Mouse (Mus musculus) Patski (cell line): ENCODE measurements around the gene Gm11032. TPM values are rescaled to one million over a fixed set of nuclear protein-coding genes. Genes with fewer than 3 reads are reported as not detected.
A peak's percentile ranks its signal among the peaks of the same experiment; 100 is the strongest.
"Not testable (repeated sequence)": the region's sequence is repeated elsewhere in the genome, so short reads cannot be mapped to it uniquely, and the experiment has no call there.

Experiments used
- ATAC-seq: fragments of 100-300 bp; one replicate; pipeline ENCODE4 v1.8.0; 2021
- CTCF ChIA-PET: fragments of 350-600 bp; sonication (Branson Sonifier 250); formaldehyde crosslinking; loops from one replicate; lab custom pipeline; 2022; ENCODE audit warnings: inconsistent platforms; lab: Charles Lee
- POLR2A ChIA-PET: fragments of 350-600 bp; sonication (Branson Sonifier 250); formaldehyde crosslinking; loops from one replicate; lab custom pipeline; 2022; ENCODE audit warnings: antibody characterized with exemption, inconsistent platforms; lab: Charles Lee
- DNase-seq: peaks from one replicate; pipeline ENCODE4 v3.0.0-alpha.2; 2011; ENCODE audit warnings: low read depth, low spot score
- H3K27me3 ChIP-seq: fragments of 371-371 bp; one replicate; pipeline ENCODE4 v1.5.1; 2021
- CTCF ChIP-seq: fragments of 100-300 bp; IDR thresholded peaks from one replicate; pipeline ENCODE4 v1.5.1; 2021
- in situ Hi-C: fragments of 300-500 bp; cut with MboI; formaldehyde crosslinking; loops from 3 replicates; pipeline ENCODE4 v1.11.1; 2018; ENCODE audit warnings: low pct_unique_long_range_greater_than_20kb, mixed read lengths
- polyA plus RNA-seq: library from polyadenylated mRNA; unstranded; gene quantifications from one replicate; pipeline ENCODE4 v1.2.3, GENCODE M21; 2021

The Gm11032 gene
- polyA plus RNA-seq, 1 experiment from 2014 or later, result not detected

DNA sequence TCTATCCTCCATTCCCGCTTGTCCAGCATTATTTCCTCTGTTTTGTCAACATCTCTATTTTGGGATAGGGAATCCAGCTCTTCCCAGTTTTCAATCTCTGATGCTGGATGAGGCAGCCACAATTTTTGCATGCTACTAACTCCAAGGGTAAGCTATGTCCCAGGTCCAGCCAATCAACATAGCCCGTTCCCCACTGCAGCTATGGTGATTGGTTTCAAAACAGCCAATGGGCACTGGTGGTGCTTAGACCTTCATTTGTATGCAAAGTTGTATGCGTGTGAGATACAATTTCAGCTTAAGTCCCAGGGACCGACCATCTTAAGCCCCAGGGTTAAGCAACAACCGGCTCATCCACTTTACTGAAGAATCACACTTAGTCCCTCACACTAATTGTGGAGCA is 3.1 kb downstream of the Gm11032 start:
- in situ Hi-C loops, result no loop called here
- no peak for TF ChIP-seq CTCF
- ATAC-seq, result no peak
- ChIA-PET POLR2A (interaction anchor here (0.6 kb wide), 1 partner anchor 262 kb away, joined by 5 read pairs; no protein-coding TSS in a partner anchor), CTCF (interaction anchor here (1.2 to 1.7 kb wide), 4 partner anchors 11 to 32 kb away, joined by 3 to 5 read pairs (median 4); no protein-coding TSS in a partner anchor)
- no peak for DNase-seq
- no peaks in the 10 kb centered on the region for H3K27me3 ChIP-seq

DNA sequence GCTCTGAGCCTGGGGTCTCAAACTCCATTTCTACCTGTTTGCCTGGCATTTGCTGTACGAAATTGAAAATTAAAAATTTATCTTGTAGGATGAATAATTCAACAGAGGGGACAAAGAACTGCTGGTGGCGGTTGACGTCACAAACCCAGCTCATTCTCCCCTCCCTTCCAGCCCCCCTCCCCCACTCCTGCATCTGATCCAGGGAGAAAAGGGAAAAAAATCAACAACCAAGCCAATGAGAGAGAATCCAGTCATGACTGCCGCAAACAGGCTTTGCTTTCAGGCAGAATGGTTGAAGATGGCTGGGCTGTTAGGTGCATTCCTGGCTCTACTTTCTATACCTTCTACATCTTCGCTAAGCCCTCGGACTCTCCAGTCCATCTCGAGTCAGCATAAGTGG is 6.1 kb downstream of the Gm11032 start:
- ChIA-PET POLR2A (interaction anchor here (0.5 kb wide), 1 partner anchor 49 kb away, joined by 3 read pairs; no protein-coding TSS in a partner anchor), CTCF (no interaction called here)
- no peaks in the 10 kb centered on the region for H3K27me3 ChIP-seq
- no peak for DNase-seq
- ATAC-seq, result no peak
- TF ChIP-seq CTCF, result no peak
- in situ Hi-C loops, result no loop called here

DNA sequence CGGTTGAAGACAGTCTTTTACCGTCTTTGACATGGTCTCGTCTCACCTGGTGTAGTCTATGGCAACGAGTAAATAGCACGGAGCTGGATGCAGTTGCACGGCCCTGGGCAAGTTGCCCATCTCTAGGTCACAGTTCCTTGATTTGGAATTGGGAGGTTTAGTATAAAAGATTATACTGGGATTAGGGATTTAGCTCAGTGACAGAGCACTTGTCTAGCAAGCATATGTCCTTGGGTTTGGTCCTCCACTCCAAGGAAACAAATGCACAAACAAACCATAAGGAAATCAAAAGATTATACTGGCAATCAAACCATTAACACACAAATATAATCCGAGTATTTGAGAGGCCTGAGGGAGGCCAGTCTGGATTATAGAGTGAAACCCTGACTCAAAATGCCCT is 7.8 kb downstream of the Gm11032 start:
- no peak for TF ChIP-seq CTCF
- no peak for DNase-seq
- no peaks in the 10 kb centered on the region for H3K27me3 ChIP-seq
- ChIA-PET POLR2A (no interaction called here), CTCF (no interaction called here)
- in situ Hi-C loops, result no loop called here
- no peak for ATAC-seq

DNA sequence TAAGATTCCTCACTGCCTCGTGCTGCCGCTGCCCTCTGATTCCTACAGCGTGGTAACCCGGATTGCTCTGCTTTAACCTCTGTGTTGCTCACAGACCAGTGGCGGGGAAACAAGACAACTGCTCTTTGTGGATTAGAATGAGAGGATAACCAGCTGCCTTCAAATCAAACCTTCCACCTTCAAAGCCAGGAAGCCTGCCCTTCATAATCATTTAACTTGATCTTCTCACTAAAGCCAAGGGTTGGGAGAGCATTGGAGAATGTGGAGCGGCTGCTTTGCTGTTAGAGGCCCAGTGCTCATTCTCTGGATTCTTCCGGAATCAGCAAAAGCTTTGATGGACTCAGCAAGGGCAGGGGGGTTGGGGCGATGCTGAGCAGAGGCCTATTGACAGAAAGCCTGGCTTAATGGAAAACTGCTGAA is 10.0 kb downstream of the Gm11032 start:
- ChIA-PET CTCF (no interaction called here), POLR2A (no interaction called here)
- DNase-seq (no peak), ATAC-seq (no peak)
- no peak for TF ChIP-seq CTCF
- H3K27me3 ChIP-seq, result no peaks in the 10 kb centered on the region
- in situ Hi-C loops, result no loop called here

DNA sequence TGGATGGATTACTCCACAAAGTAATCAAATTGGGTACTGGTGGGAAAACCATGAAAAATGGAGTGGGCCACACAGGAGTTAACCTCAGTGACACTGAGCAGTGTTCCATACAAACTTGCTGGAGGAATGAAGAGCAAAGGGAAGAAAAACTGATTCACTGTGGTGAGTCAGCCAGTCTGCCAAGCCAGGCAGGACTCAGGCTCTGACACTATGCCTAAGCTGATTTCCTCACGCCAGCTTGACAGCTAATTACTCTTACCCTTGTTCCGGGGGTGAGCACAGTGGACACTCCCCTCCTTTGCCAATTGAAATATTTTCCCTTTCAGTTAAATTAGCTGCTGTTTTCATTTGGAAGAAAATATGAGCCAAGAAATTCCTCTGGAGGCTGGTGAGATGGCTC is 13.6 kb downstream of the Gm11032 start:
- no peaks in the 10 kb centered on the region for H3K27me3 ChIP-seq
- ChIA-PET POLR2A (no interaction called here), CTCF (no interaction called here)
- peak; percentile 66 for ATAC-seq
- in situ Hi-C loops, result no loop called here
- peak; percentile 35 for DNase-seq
- no peak for TF ChIP-seq CTCF

DNA sequence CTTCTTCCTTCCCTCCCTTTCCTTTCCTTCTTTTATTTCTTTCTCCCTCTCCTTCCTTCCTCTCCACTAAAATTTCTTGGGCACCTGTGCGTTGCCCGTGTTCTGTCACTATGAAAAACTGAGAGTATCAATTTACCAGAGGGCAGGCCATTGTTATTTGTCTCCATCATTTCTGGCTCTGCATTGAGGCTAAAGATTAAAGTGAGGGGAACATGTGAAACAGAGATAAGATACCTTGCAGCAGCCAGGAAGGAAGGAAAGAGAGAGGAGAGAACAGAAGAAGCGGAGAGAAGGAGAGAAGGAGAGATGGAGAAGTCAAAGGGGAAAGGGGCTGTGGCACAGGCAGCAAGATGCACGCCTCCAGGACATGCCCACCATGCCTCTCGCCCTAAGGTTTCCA is 14.5 kb downstream of the Gm11032 start:
- DNase-seq, result no peak
- in situ Hi-C loops, result no loop called here
- POLR2A ChIA-PET, result no interaction called here
- CTCF ChIA-PET, result no interaction called here
- no peaks in the 10 kb centered on the region for H3K27me3 ChIP-seq
- no peak for ATAC-seq
- no peak for TF ChIP-seq CTCF

DNA sequence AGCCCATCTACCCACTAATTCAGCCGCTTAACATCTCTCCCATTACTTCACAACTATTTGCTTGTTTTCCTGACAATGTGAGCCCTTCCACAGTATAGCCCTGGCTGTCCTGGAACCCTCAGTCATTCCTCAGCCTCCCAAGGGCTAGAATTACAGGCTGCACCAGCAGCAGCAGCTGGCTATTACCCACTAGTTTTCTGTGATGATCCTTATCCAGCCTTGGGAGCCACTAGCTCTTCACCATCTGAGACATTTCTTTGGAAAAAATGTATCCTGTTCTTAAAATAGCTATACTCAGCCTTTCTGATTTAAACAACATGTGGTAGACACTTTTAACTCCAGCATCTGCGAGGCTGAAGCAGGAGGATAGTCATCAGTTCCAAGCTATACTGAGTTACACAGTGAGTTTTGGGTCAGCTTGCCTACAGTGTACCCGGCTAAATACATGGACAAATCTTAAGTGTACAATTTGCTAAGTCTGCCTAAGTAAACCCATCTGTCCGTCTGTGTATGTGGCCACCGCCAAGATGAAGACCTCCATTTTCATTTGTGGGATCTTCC is 17.0 kb downstream of the Gm11032 start:
- H3K27me3 ChIP-seq, result no peaks in the 10 kb centered on the region
- DNase-seq, result no peak
- in situ Hi-C loops, result loop anchor here (5.0 kb wide), 1 partner anchor 40 kb away; no protein-coding TSS in a partner anchor
- ChIA-PET POLR2A (no interaction called here), CTCF (interaction anchor here (1.6 kb wide), 1 partner anchor 53 kb away, joined by 3 read pairs; no protein-coding TSS in a partner anchor)
- no peak for ATAC-seq
- TF ChIP-seq CTCF, result no peak

DNA sequence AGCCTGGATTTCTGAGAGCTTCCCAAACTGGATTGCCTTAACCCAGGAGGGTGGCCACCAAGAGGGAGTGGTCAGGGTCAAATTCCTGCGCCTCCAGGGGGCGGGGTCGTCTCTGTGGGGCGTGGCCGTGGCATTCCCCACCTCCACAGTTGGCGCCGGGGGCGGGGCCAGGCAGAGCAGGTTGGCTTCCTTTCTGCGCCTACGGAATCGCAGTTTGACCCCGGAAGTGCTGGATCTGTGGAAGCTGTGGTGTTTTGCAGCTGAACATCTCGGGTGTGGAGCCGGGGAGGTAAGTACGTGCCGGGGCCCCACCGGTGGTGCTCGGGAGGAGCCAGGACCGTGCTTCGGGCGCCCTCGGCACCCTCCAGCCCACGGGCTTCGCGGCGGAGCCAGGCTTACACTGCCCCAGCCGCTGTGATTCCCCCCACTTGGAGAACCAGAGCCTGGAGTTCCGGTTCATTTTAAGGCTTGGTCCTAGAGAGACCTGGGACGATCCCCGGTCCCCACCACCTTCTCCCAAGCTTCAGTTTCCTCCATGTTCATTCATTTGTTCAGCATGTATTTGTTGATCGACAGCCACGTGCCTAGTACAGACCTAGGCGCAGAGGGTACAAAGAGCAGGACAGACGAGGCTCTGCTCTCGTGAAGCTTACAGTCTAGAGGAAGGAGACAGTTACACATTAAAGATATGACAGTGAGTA is 17.8 kb downstream of the Gm11032 start, which contains the start of gene Ascc2:
Ascc2 (plus strand) TSS at position 214 of the 701 bp plus-strand sequence.
- no peak for DNase-seq
- no peaks in the 10 kb centered on the region for H3K27me3 ChIP-seq
- CTCF ChIA-PET, result interaction anchor here (1.6 kb wide), 1 partner anchor 53 kb away, joined by 3 read pairs; no protein-coding TSS in a partner anchor
- no peak for TF ChIP-seq CTCF
- peak; percentile 68 for ATAC-seq
- in situ Hi-C loops, result loop anchor here (5.0 kb wide), 1 partner anchor 40 kb away; no protein-coding TSS in a partner anchor
- POLR2A ChIA-PET, result interaction anchor here (2.2 kb wide), 1 partner anchor 43 kb away, joined by 8 read pairs; the partner anchor contains the start of gene Mtmr3

DNA sequence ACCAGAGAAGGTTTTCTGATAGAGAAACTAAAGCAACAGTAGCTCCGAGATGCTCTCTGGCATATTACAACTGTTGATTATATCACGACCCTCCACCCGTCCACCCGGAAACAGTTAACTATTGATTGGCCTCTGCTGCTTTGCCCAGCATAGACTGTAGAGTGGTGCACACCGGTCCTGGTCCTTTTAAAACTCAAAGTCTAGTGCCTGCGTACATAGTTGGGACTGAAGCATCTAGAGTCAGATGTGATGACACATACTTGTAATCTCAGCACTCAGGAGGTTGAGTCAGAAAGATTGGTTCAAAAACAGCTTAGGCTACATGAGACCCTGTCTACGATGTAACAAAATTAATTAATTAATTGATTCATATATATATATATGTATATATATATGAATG is 18.4 kb downstream of the Gm11032 start:
- POLR2A ChIA-PET, result interaction anchor here (2.2 kb wide), 1 partner anchor 44 kb away, joined by 8 read pairs; the partner anchor contains the start of gene Mtmr3
- no peaks in the 10 kb centered on the region for H3K27me3 ChIP-seq
- no peak for ATAC-seq
- in situ Hi-C loops, result loop anchor here (5.0 kb wide), 1 partner anchor 41 kb away; no protein-coding TSS in a partner anchor
- CTCF ChIA-PET, result no interaction called here
- no peak for TF ChIP-seq CTCF
- no peak for DNase-seq

DNA sequence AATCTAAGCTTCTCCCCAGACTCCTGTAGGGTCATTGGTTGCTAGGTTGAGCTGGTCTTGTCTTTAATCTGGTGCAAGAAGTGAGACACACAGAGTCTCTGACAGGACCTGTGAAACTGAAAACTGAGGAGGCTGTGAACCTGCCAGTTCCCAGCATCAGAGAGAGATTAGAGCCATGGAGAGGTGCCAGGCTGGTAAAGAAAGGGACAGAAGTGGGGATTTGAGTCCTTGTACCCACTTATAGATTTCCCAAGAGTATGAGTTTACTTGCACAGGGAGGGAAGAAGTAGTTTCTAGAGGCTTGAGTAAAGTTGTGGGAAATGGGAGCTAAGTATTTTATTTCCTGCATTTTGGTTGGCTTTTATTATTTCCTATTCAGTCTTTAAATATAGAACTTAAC is 21.3 kb downstream of the Gm11032 start:
- no peaks in the 10 kb centered on the region for H3K27me3 ChIP-seq
- DNase-seq, result no peak
- in situ Hi-C loops, result no loop called here
- no peak for TF ChIP-seq CTCF
- ATAC-seq, result no peak
- POLR2A ChIA-PET, result no interaction called here
- CTCF ChIA-PET, result no interaction called here

DNA sequence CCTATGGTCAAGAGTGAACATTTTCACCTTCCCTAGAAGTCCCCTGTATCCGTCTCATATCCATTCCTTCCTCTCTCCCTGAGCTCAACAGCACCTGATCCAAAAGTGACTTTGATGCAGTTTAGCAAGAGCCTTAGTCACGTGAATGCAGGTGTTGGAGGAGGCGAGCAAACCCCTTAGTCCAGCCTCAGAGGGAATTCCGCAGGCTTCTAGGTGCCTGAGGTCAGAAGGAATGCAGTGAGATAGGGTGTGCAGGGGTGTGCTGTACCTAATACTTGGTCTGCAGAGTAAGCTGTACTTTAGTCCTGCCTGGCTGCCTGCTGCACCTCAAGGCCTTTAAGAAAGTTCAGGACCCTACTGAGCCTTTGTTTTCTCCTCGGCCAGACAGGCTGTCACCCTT is 23.9 kb downstream of the Gm11032 start:
- no peaks in the 10 kb centered on the region for H3K27me3 ChIP-seq
- in situ Hi-C loops, result no loop called here
- DNase-seq (no peak), ATAC-seq (no peak)
- ChIA-PET CTCF (no interaction called here), POLR2A (no interaction called here)
- TF ChIP-seq CTCF, result no peak

DNA sequence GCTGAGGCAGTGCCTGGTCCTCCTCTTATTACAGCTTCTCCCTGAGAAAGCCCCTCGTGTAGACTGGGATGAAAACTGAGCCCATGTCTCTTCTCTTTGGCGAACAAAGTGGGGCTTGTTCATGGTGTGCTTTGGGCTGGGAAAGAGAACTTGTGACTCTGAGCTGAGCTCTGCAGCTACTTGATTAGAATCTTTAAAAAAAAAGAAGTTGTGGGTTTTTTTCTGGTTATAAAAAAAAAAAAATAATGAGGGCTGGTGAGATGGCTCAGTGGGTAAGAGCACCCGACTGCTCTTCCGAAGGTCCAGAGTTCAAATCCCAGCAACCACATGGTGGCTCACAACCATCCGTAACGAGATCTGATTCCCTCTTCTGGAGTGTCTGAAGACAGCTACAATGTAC is 25.3 kb downstream of the Gm11032 start:
- in situ Hi-C loops, H3K27me3 ChIP-seq, ATAC-seq, CTCF ChIA-PET, DNase-seq: not testable (repeated sequence)
- POLR2A ChIA-PET, result interaction anchor here (0.8 kb wide), 1 partner anchor 37 kb away, joined by 3 read pairs; no protein-coding TSS in a partner anchor
